Mouse (Mus musculus) neural tube, embryonic 15.5 days (tissue): ENCODE results near the gene Tada1. TPM values are rescaled to one million over a fixed set of nuclear protein-coding genes. Genes with fewer than 3 reads are reported as not detected.

Source experiments
- ATAC-seq: fragments of 200-750 bp; cut with Nextera tagmentation; 2 replicates; pipeline ENCODE4 v1.8.0; 2017; ENCODE audit warnings: mild to moderate bottlenecking, moderate TSS enrichment, moderate library complexity; ENCODE audit not compliant: low FRiP score
- H3K27ac ChIP-seq: fragments of 300-500 bp; sonication (generic); replicated peaks from 2 replicates; pipeline ENCODE4 v1.5.1; 2015; ENCODE audit warnings: mild to moderate bottlenecking, inconsistent platforms
- H3K27me3 ChIP-seq: fragments of 300-500 bp; sonication (generic); replicated peaks from 2 replicates; pipeline ENCODE4 v1.6.1; 2015; ENCODE audit warnings: inconsistent platforms
- H3K36me3 ChIP-seq: fragments of 300-500 bp; sonication (generic); 2 replicates; pipeline ENCODE4 v1.6.1; 2015; ENCODE audit warnings: inconsistent platforms
- H3K4me1 ChIP-seq: fragments of 300-500 bp; sonication (generic); 2 replicates; pipeline ENCODE4 v1.6.1; 2015; ENCODE audit warnings: inconsistent platforms
- H3K4me2 ChIP-seq: fragments of 300-500 bp; sonication (generic); 2 replicates; pipeline ENCODE4 v1.6.1; 2015; ENCODE audit warnings: inconsistent platforms, mild to moderate bottlenecking, moderate library complexity
- H3K4me3 ChIP-seq: fragments of 300-500 bp; sonication (generic); replicated peaks from 2 replicates; pipeline ENCODE4 v1.5.1; 2015; ENCODE audit warnings: mild to moderate bottlenecking, inconsistent platforms
- H3K9ac ChIP-seq: fragments of 300-500 bp; sonication (generic); replicated peaks from 2 replicates; pipeline ENCODE4 v1.6.1; 2015; ENCODE audit warnings: mild to moderate bottlenecking, inconsistent platforms
- H3K9me3 ChIP-seq: fragments of 300-500 bp; sonication (generic); replicated peaks from 2 replicates; pipeline ENCODE4 v1.6.1; 2016; ENCODE audit warnings: inconsistent platforms
- WGBS: fragments of 180-500 bp; shearing (Covaris S2); methylation state at CpG from one replicate; pipeline ENCODE4 v1.1.7; 2015; ENCODE audit warnings: mixed read lengths; 5-methylcytosine and 5-hydroxymethylcytosine counted together
- polyA plus RNA-seq: library from polyadenylated mRNA; unstranded; fragments of >200 nt; fragmentation: Nextera tagmentation; extraction: Ambion mirVana; gene quantifications from 2 replicates; pipeline ENCODE4 v1.2.1, GENCODE M21; 2015

Tada1 gene
- polyA plus RNA-seq, 1 experiment from 2014 or later: 72.4 TPM

GRCm38 (mm10) chr1:166360157-166360855 is 18.6 kb upstream of the Tada1 start:
- peak; percentile 94 for ATAC-seq
- H3K27ac ChIP-seq: no peak overlapping the region
- H3K9me3 ChIP-seq: no peaks in the 10 kb centered on the region
- 19% methylated on average over 14 of the region's 14 CpGs for WGBS
- H3K36me3 ChIP-seq: no peaks in the 10 kb centered on the region
- no peaks in the 10 kb centered on the region for H3K27me3 ChIP-seq
- H3K4me3 ChIP-seq: no peak overlapping the region
- no peak overlapping the region for H3K4me2 ChIP-seq
- H3K4me1 ChIP-seq: 0 out of 2 replicates have a peak, but pooled peaks cover 3% of the 10 kb centered on the region
- no peak overlapping the region for H3K9ac ChIP-seq

DNA sequence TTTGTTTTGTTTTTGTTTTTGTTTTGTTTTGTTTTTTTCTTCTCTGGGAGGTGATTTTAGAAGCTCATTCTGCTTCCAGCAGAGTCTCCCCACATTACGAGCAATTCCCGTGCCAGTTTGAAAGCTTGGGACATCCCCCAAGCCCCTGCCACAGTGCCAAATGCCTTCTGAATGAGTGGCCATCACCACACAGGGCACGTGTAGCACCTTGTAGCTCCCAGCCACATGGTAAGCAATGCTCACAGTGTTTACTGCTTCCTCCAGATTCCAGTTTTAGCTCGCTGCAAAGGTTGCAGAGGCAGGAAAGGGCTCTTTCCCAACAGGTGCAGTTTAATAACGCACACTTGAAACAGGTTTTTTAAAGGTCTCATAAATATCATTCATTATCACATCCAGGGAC is 18.0 kb upstream of the Tada1 start:
- Histone ChIP-seq H3K4me3 (no peak overlapping the region), H3K4me1 (0 out of 2 replicates have a peak, but pooled peaks cover 3% of the 10 kb centered on the region), H3K9me3 (no peaks in the 10 kb centered on the region), H3K27ac (no peak overlapping the region), H3K4me2 (no peak overlapping the region), H3K27me3 (no peaks in the 10 kb centered on the region), H3K9ac (no peak overlapping the region), H3K36me3 (no peaks in the 10 kb centered on the region)
- ATAC-seq: no peak
- WGBS: 54% methylated on average over 5 of the region's 5 CpGs

DNA sequence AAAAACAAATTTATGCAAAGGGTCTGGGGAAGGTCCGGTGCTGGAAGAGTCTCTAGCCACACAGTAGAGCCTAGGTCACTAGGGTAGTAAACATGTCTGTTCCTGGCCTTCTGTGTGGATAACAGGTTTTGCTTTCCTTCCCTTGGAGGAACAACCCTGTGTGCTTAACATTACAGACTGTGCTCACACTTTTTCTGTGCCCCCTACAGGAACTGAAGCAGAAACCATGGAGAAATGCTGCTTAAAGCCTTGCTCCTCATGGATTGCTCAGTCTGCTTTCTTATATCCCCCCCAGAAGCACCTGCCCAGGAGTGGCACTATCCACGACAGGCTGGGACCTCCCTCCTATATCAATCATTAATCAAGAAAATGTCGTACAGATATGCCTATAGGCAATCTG is 17.1 kb upstream of the Tada1 start:
- Histone ChIP-seq H3K4me2 (no peak overlapping the region), H3K36me3 (no peaks in the 10 kb centered on the region), H3K9ac (no peak overlapping the region), H3K9me3 (no peaks in the 10 kb centered on the region), H3K27ac (no peak overlapping the region), H3K4me1 (0 out of 2 replicates have a peak, but pooled peaks cover 3% of the 10 kb centered on the region), H3K27me3 (no peaks in the 10 kb centered on the region), H3K4me3 (no peak overlapping the region)
- WGBS: 73% methylated on average over 3 of the region's 3 CpGs
- ATAC-seq: no peak

DNA sequence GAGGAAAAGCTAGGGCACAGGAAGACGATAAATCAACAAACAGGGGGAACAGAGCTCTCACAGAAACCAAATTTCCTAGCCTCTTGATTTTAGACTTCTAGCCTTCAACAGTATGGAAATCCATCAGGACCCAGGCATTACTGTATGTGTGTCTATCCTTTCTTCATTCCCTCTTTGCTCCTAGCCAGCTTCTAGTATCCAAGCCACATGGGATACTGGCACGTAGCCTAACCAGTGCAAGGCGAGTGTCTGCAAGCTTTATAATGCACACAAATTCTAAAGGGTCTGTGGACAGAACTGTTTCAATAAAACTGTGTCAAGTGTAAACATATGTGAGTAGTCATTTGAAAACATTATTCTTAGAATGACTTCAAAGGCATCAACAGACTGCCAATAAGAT is 16.2 kb upstream of the Tada1 start:
- ATAC-seq: no peak
- Histone ChIP-seq H3K4me1 (0 out of 2 replicates have a peak, but pooled peaks cover 3% of the 10 kb centered on the region), H3K9me3 (no peaks in the 10 kb centered on the region), H3K36me3 (no peaks in the 10 kb centered on the region), H3K4me3 (no peak overlapping the region), H3K27ac (no peak overlapping the region), H3K27me3 (no peaks in the 10 kb centered on the region), H3K4me2 (no peak overlapping the region), H3K9ac (no peak overlapping the region)
- 85% methylated on average over 3 of the region's 3 CpGs for WGBS

DNA sequence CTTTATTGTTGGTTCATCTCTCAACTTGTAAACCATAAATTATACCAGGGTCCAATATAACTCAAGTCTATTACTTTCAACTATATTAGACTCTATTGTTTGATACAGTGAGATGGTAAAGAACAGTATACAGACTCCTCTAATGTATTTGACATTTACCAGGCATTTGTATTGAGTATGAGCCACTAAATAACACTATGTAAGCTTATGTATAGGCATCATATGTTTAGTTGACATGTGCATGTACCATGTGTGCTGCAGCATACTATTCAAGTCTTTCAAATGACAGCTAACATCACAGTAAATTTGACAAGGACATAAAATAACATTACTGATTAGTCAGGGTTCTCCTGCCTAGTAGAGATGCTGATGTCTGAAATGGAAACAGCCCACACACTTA is 15.8 kb upstream of the Tada1 start:
- no peak overlapping the region for H3K27ac ChIP-seq
- no peak overlapping the region for H3K4me3 ChIP-seq
- ATAC-seq: no peak
- no peaks in the 10 kb centered on the region for H3K36me3 ChIP-seq
- H3K9ac ChIP-seq: no peak overlapping the region
- no peaks in the 10 kb centered on the region for H3K9me3 ChIP-seq
- no peaks in the 10 kb centered on the region for H3K27me3 ChIP-seq
- no peak overlapping the region for H3K4me2 ChIP-seq
- H3K4me1 ChIP-seq: 0 out of 2 replicates have a peak, but pooled peaks cover 3% of the 10 kb centered on the region

DNA sequence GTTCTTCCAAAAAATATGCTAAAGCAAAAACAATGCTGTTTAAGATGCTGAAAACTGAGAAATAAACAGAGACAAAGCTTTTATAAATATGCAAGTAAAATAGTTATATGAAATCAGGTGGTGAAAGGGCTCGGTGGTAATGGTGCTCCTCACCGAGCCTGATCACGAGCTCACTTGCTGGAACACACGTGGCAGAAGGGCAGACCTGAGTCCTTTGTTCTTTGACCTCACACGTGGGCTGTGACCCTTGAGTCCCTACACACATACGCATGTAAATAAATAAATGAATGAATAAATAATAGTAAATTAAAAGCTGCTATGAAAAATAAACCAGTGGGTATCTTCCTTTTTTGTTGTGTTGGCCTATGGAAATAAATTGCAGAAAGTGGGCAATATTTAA is 1.7 kb upstream of the Tada1 start:
- Histone ChIP-seq H3K4me3 (no peak overlapping the region), H3K4me2 (no peak overlapping the region), H3K4me1 (peaks cover 25% of the 10 kb centered on the region), H3K27ac (no peak overlapping the region), H3K27me3 (no peaks in the 10 kb centered on the region), H3K9ac (no peak overlapping the region), H3K36me3 (no peaks in the 10 kb centered on the region), H3K9me3 (no peaks in the 10 kb centered on the region)
- no peak for ATAC-seq
- WGBS: 83% methylated on average over 6 of the region's 6 CpGs

DNA sequence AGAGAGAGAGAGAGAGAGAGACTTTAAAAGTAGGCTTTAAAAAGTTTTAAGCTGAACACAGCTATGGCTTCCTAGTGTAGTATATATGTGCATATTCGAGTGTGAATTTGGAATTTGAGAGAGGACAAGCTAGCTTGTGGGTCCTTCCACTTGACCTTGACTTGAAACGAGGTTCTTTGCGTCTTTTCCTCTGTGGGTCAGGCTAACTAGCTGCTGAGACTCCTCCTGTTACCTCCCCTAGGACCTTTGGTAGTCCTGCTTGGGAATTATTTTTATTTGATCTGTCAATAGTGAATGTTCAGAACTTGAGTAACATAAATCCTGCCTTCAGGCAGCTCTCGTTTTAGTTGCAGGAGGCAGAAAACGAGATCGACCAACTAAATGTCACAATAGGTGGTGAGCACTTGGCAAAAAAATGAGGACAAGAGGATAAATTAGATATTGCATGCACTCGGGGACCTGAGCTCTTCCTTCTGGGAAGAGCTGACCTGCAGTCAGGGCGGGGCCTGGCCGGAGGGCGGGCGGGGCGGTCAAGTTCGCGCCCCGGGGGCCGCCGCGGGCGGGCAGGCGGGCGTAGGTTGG is 375 bp upstream of the Tada1 start:
- ATAC-seq: peak; percentile 7
- peaks cover 25% of the 10 kb centered on the region for H3K4me1 ChIP-seq
- H3K9me3 ChIP-seq: no peaks in the 10 kb centered on the region
- peak overlapping the region; percentile 98 for H3K4me3 ChIP-seq
- peak overlapping the region; percentile 81 for H3K4me2 ChIP-seq
- H3K27ac ChIP-seq: peak overlapping the region; percentile 85
- WGBS: 7% methylated on average over 21 of the region's 21 CpGs
- H3K27me3 ChIP-seq: no peaks in the 10 kb centered on the region
- peak overlapping the region; percentile 71 for H3K9ac ChIP-seq
- H3K36me3 ChIP-seq: peaks cover 10% of the 10 kb centered on the region

- H3K36me3 ChIP-seq: peaks cover 21% of the 10 kb centered on the region
- ATAC-seq: peak; percentile 36
- H3K9me3 ChIP-seq: no peaks in the 10 kb centered on the region
- H3K4me1 ChIP-seq: peaks cover 25% of the 10 kb centered on the region
- H3K4me3 ChIP-seq: peak overlapping the region; percentile 98
- under 1% methylated on average over 41 of the region's 41 CpGs for whole genome bisulfite sequencing
- H3K27ac ChIP-seq: peak overlapping the region; percentile 94
- H3K9ac ChIP-seq: peak overlapping the region; percentile 94
- no peaks in the 10 kb centered on the region for H3K27me3 ChIP-seq
- H3K4me2 ChIP-seq: peak overlapping the region; percentile 72
These were observed 834 bp downstream of the Tada1 start for GRCm38 (mm10) chr1:166379630-166380231.

DNA sequence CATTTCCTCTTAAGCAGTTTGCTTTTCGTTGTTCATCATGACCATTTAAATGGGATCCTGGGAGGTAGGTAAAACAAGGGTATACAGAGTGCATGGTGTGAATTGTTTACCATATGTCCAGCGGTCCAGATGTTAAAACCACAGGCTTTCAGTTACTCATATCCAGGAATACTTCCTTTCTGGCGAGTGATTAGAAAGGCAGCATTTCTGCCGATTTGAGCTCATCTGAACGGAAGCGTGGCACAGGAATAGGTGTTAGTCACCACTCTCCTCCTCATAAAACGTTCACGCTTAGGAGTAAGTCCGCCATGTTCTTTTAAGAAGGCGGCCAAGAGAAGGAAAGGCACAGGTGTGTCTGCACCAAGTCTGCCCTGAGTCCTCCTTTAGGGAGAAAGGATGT is 2.4 kb downstream of the Tada1 start:
- H3K36me3 ChIP-seq: peaks cover 37% of the 10 kb centered on the region
- H3K4me2 ChIP-seq: peak overlapping the region; percentile 72
- H3K4me3 ChIP-seq: no peak overlapping the region
- H3K9ac ChIP-seq: no peak overlapping the region
- ATAC-seq: no peak
- no peaks in the 10 kb centered on the region for H3K9me3 ChIP-seq
- H3K4me1 ChIP-seq: peaks cover 25% of the 10 kb centered on the region
- H3K27ac ChIP-seq: no peak overlapping the region
- 87% methylated on average over 10 of the region's 10 CpGs for WGBS
- no peaks in the 10 kb centered on the region for H3K27me3 ChIP-seq

GRCm38 (mm10) chr1:166381821-166382220 is 2.9 kb downstream of the Tada1 start:
- Histone ChIP-seq H3K27me3 (no peaks in the 10 kb centered on the region), H3K4me3 (no peak overlapping the region), H3K36me3 (peaks cover 41% of the 10 kb centered on the region), H3K27ac (no peak overlapping the region), H3K9ac (no peak overlapping the region), H3K9me3 (no peaks in the 10 kb centered on the region), H3K4me1 (peaks cover 25% of the 10 kb centered on the region), H3K4me2 (no peak overlapping the region)
- 58% methylated on average over 5 of the region's 5 CpGs for WGBS
- no peak for ATAC-seq

DNA sequence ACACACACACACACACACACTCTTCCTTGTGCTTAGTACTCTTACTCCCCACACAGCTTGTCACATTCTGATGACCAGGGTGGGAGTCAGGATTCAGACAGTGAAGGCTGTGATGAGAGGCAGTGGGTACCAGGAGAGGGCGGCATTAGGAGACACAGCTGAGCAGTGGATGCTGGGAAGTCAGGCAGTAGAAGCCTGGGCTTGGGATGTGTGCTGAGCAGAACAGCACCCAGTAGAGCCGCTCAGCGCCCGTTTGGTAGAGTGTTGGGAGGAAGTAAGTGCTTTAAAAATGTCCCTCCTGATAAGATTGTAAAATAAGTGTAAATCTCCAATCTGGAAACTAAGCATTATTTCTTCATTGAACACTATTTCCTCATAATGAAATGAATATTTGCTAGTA is 3.7 kb downstream of the Tada1 start:
- no peak overlapping the region for H3K9ac ChIP-seq
- no peak for ATAC-seq
- no peak overlapping the region for H3K4me2 ChIP-seq
- no peak overlapping the region for H3K27ac ChIP-seq
- H3K36me3 ChIP-seq: peaks cover 49% of the 10 kb centered on the region
- no peaks in the 10 kb centered on the region for H3K9me3 ChIP-seq
- 76% methylated on average over 4 of the region's 4 CpGs for WGBS
- H3K4me3 ChIP-seq: no peak overlapping the region
- H3K27me3 ChIP-seq: no peaks in the 10 kb centered on the region
- H3K4me1 ChIP-seq: peaks cover 25% of the 10 kb centered on the region

- ATAC-seq: no peak
- Histone ChIP-seq H3K27ac (no peak overlapping the region), H3K4me3 (no peak overlapping the region), H3K27me3 (no peaks in the 10 kb centered on the region), H3K9me3 (no peaks in the 10 kb centered on the region), H3K36me3 (peaks cover 68% of the 10 kb centered on the region), H3K4me2 (no peak overlapping the region), H3K4me1 (peaks cover 21% of the 10 kb centered on the region), H3K9ac (no peak overlapping the region)
- WGBS: 96% methylated on average over 10 of the region's 10 CpGs
These were observed 5.7 kb downstream of the Tada1 start for GRCm38 (mm10) chr1:166384614-166385013.
